Mouse (Mus musculus): ENCODE measurements at regions not wholly inside any gene's neighbourhood (a gene's known extent, or its start where the extent isn't known, plus 50 kb on each side); places are given as distances from the start of the nearest gene placed in this dataset.

GRCm38 (mm10) chr6:55627228-55627627, 53.8 kb downstream of the Neurod6 start:
- no peak for DNase-seq

GRCm38 (mm10) chr6:55620366-55620765, 60.7 kb downstream of the Neurod6 start:
- DNase-seq, result no peak

GRCm38 (mm10) chr6:55617922-55618481, 63.1 kb downstream of the Neurod6 start:
- DNase-seq, result peak in 1 of 2 experiments; percentile 2

- no peak for DNase-seq
These were observed 70.7 kb downstream of the Neurod6 start for GRCm38 (mm10) chr6:55610395-55610794.

- DNase-seq, result no peak
These were observed 71.1 kb downstream of the Neurod6 start for GRCm38 (mm10) chr6:55609976-55610375.

GRCm38 (mm10) chr6:55609053-55609452, 72.0 kb downstream of the Neurod6 start:
- DNase-seq, result no peak

- DNase-seq, result no peak
These were observed 84.0 kb downstream of the Neurod6 start for GRCm38 (mm10) chr6:55597088-55597487.

GRCm38 (mm10) chr6:55592126-55592525, 88.9 kb downstream of the Neurod6 start:
- DNase-seq, result no peak

- DNase-seq, result no peak
These were observed 100.0 kb downstream of the Neurod6 start for GRCm38 (mm10) chr6:55581106-55581505.

- no peak for DNase-seq
These were observed 101.0 kb downstream of the Neurod6 start for GRCm38 (mm10) chr6:55580036-55580435.

GRCm38 (mm10) chr6:55579611-55580010, 101.5 kb downstream of the Neurod6 start:
- no peak for DNase-seq

- no peak for DNase-seq
These were observed 102.0 kb downstream of the Neurod6 start for GRCm38 (mm10) chr6:55579105-55579504.

GRCm38 (mm10) chr6:55578051-55578450, 103.0 kb downstream of the Neurod6 start:
- DNase-seq, result no peak

GRCm38 (mm10) chr6:55567521-55567920, 113.5 kb downstream of the Neurod6 start:
- DNase-seq, result no peak

- no peak for DNase-seq
These were observed 113.8 kb downstream of the Adcyap1r1 start for GRCm38 (mm10) chr6:55565260-55566209.

- DNase-seq, result no peak
These were observed 108.8 kb downstream of the Adcyap1r1 start for GRCm38 (mm10) chr6:55560606-55561005.

GRCm38 (mm10) chr6:55559797-55560196, 108.0 kb downstream of the Adcyap1r1 start:
- no peak for DNase-seq
